Mouse (Mus musculus): ENCODE results near the gene Fam129c.

Fam129c gene

DNA sequence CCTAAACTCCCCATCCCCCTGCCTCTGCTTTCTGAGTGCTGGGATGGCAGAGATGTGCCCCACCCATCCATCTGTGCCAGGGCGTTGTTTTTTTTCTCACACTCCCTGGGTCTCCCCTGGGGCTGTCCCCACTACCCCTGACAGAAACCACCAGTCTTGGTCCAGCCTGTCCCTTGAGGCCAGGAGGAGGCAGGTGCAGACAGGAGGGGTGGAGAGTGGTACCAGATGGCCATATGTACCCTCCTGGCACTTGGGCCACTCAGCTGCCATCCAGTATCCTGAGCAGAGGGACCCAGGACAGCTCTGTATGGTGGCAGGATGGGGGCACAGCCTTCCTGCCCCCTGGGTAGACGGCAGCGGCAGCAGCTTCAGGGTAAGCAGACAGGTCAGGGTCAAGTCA is at the start of gene Fam129c:
Gene Fam129c, plus strand, starts transcription at position 198 of the 400 bp plus-strand sequence.
- DNase-seq (ENCODE audit: extremely low spot score, low spot score), result no peak

DNA sequence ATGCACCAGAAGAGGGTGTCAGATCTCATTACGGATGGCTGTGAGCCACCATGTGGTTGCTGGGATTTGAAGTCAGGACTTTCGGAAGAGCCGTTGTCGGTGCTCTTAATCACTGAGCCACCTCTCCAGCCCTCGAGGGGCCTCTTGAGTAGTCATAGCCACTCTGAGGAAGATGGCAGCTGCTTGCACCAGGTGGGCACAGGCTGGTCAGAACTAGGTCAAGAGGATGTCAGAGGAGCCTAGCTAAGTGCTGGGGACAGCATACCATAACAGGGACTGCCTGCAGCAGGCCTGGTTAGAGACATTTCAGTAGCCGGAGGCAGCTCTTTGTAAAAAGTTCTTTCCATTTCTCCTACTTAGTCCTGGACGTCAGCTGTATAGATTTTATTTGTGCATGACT is 46.7 kb upstream of the Fam129c start:
- no peak for DNase-seq (ENCODE audit: extremely low spot score, low spot score)

GRCm38 (mm10) chr8:71552770-71553169 is 44.7 kb upstream of the Fam129c start:
- no peak for DNase-seq (ENCODE audit: extremely low spot score, low spot score)

DNA sequence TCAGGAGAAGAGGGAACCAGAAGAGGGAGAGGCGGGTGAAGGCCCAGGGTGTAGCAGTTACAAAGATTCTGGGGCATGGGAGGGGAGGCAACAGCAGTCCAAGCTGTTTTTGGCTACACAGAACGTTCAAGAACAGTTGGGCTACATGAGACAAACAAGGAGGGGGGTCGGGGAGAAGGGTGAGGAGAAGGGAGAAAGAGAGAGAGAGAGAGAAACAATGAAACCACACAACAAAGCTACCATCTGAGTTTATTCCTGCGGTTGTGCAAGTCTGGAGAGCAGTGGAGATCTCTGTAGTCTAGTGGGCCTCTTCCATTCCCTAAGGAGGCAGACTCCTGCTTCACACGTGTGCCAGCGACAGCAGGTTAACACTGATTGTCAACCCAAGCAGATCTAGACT is 43.4 kb upstream of the Fam129c start:
- DNase-seq (ENCODE audit: extremely low spot score, low spot score), result no peak

DNA sequence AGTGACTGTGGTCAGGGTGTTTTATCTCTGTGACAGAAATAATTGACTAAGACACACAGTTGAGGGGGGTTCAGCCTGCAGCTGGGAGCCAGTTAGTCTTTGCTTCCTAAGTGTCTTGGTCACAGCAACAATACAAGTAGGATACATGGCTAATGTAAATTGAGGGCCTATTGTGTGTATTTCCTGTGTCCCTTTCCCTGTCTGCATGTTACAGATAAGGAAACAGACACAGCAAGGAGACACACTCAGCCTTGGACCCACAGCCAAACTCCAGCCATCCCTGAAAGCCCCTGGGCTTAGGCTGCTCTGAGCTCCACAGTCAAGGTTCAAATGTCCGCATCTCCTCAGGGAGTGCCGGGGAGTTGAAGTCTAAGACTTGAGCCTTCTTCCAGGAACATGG is 42.8 kb upstream of the Fam129c start:
- DNase-seq (ENCODE audit: extremely low spot score, low spot score), result no peak

DNA sequence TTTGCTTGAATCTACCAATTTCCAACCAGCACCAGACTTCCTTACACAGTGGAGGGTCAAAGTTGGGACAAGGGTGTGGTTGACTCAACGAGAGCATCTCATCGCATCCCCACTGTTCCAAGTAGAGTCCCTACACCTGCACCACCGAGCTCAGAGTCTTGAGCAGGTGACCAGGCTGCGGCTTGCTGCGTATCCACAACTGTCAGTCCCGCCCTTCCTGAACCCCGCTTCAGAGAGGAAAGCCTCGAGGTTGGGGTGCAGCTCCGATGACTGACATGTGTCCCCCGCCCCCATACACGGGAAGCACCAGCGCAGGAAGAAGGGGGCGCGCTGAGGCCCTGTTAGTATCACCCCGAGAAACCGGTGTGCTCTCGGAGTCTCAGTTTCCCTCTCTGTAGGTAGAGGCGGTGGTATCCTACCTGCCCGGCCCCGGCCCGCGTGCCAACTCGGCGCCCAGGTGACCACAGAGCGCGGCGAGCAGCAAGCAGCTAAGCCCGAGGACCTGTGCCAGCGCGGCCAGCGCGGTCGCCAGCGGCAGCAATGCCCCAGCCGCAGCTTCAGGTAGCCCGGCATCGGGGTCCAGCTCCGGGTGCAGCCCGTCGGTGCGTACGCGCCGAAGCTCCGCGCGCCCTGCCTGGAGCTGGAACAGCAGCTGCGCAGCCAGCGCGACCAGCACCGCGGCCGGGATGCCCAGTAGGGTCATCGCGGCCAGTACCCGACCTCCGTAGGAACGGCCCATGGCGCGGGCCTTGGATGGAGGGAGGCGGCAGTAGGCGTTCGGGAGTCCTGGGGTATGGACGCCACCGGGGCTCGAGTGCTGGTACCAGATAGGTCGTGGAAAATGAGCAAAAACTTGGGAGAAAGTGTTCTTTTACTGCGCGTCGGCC is 39.1 kb upstream of the Fam129c start, which contains the start of gene Tmem221:
Gene Tmem221, minus strand, starts transcription at position 801 of the 887 bp plus-strand sequence.
- no peak for DNase-seq (ENCODE audit: extremely low spot score, low spot score)

DNA sequence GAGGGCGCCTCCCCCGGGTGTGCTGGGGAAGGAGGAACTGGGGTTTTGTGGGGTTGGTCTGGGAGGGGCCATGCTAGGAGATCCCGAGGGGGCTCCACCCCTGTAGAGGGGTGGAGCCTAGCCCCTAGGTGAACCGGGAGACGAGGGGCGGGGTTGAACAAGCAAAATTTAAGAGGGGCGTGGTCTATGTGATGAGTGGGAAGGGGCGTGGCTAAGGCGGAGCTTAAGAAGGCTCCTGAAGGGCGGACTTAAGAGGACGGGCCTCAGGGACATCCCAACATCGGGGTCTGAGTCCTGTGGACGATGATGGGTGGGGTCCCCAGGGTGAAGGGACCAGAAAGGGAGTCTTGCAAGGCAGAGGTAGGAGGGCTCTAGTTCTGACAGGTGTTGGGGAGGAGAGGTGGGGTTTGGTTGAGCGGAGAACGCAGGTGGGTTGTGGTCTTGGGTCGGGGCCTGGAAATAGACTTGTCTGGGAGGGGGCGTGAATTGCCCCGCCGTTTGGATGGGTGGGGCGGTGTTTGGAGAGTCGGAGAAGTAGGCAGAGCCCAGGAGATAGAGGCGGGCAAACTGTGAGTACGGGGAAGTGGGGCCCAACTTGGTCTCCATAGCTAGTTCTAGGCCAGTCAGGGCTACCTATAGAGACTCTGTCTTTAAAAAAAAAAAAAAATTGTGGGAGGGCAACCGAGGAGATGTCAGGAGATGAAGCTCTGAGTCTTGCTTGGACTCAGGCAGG is 38.3 kb upstream of the Fam129c start:
- DNase-seq (ENCODE audit: extremely low spot score, low spot score), result peak; percentile 47

DNA sequence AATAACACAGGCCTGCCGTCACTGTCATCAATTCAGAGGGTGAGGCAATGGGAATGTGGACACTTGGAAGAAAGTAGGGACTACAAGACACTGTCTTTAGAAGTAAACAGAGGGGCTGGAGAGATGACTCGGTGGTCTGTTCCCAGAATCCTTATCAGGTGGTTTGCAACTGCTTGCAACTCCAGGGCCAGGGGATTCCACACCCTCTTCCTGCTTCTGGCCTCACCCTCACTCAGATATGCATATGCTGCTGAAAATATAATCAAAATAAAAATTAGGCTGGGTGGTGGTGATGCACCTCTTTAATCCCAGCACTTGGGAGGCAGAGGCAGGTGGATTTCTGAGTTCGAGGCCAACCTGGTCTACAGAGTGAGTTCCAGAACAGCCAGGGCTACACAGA is 37.4 kb upstream of the Fam129c start:
- DNase-seq (ENCODE audit: extremely low spot score, low spot score), result no peak

- DNase-seq (ENCODE audit: extremely low spot score, low spot score), result no peak
Observed at GRCm38 (mm10) chr8:71560765-71561164, 36.7 kb upstream of the Fam129c start.

GRCm38 (mm10) chr8:71561401-71561800 is 36.0 kb upstream of the Fam129c start:
- DNase-seq (ENCODE audit: extremely low spot score, low spot score), result peak; percentile 82

- DNase-seq (ENCODE audit: extremely low spot score, low spot score), result peak; percentile 68
Observed at GRCm38 (mm10) chr8:71562751-71563150, 34.7 kb upstream of the Fam129c start.

DNA sequence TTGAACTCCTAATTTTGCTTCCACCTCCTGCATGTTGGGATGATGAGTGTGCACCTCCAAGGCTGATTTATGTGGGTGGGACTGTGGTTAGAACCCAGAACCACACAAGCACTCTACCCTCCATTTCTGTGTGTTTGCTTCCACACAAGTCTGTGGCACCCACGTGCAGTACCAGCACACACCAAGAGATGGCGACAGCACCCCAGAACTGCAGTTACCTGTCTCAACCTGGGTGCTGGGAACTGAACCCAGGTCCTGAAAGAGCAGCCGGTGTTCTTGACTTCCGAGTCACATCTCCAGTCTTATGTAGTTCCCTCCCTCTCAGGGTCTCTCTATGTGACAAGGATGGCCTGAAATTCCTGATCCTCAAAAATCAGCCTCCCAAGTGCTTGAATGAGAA is 33.5 kb upstream of the Fam129c start:
- DNase-seq (ENCODE audit: extremely low spot score, low spot score), result no peak

GRCm38 (mm10) chr8:71566501-71566900 is 30.9 kb upstream of the Fam129c start, which contains the start of gene Nxnl1:
Nxnl1 (minus strand) TSS chr8:71566601.
- DNase-seq (ENCODE audit: extremely low spot score, low spot score), result no peak

GRCm38 (mm10) chr8:71567587-71567986 is 29.9 kb upstream of the Fam129c start:
- no peak for DNase-seq (ENCODE audit: extremely low spot score, low spot score)

DNA sequence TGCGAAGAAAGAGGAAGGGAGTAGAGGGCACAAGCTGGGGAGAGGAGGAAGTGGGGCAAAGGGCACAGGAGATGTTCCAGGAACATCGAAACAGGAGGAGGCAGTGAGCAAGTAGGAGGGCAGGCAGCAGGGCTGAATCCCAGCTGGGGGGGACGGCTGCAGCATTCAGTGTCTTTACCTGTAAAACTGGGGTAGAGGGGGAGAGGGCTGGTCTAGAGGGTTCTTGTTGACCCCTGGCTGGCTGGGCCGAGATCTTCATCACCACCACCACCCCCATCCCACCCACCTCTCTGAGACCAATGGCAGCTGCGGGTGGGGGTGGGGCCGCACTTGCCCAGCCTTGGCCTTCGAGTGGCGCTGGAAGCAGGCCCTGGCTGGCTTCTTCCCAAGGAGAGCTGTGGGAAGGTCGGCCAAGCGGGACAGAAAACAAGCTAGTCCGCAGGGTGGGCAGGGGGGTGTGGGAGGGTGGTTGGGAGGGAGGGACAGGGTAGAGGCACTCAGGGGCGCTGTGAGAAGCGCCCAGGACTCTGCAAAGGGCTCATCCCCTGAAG is 29.0 kb upstream of the Fam129c start, which contains the start of gene Slc27a1:
Gene Slc27a1, plus strand, starts transcription at position 496 of the 551 bp plus-strand sequence.
- no peak for DNase-seq (ENCODE audit: extremely low spot score, low spot score)

DNA sequence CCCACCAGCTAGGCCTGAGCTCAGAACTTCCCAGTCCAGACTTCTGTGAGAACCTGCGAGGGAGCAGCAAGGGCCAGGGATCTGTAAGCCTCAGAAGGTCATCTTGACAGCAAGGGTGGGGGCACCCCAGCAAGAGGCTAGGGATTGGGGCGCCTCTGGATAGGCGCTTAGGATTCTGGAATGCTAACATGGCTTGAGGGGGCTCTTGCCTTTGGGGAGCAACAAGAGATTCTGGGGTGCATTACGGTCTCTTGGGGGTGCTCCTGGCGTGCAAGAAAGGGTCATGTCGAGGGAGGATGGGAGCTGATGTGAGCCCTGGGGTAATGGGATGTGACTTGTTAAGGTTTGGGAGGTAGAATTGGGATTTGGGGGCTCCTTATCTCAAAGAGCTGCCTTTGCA is 28.5 kb upstream of the Fam129c start:
- DNase-seq (ENCODE audit: extremely low spot score, low spot score), result no peak

DNA sequence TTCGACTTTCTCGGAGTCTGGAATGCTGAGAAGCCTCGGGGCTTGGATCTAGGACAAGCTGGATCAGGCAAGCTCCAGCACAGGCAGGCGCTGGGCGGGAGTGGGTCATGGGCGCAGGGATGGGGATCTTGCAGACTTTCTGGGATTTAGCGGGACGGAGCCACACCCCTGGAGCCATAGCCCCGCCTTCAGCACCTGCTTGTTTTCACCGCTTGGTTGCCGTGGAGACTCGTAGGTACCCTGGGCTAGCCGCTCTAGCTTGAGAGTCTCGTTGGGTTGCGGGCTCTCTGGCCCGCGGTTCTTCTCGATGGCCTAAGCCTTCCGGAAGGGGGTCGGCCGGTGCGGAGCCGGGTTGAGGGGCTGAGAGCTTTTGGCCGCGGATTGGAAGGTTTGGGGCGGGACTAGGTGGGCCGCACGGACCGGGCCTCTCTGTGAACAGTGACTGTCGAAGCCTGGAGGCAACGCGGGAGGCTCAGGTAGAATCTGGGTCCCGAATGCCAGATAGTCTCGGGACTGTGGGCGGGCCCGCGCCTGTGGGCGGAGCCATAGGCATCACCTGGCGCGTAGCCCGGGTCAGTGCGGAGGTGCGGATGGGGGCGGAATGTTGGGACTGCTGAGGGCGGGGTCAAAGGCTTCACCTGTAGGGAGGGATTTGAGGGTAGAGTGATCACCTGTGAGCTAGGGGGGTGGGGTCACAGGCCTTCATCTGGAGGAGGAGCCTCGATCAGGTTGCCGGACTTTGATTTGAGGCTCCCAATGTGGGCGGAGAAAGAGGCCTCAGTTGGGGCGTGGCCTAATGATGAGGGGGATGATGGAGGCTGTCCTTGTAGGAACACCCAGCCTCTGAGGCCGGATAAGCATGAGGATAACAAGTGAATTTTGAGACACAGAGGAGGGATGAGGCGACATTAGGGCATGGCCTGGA is 27.8 kb upstream of the Fam129c start:
- peak; percentile 80 for DNase-seq (ENCODE audit: extremely low spot score, low spot score)

- peak; percentile 84 for DNase-seq (ENCODE audit: extremely low spot score, low spot score)
Observed at GRCm38 (mm10) chr8:71570291-71570954, 27.0 kb upstream of the Fam129c start.

DNA sequence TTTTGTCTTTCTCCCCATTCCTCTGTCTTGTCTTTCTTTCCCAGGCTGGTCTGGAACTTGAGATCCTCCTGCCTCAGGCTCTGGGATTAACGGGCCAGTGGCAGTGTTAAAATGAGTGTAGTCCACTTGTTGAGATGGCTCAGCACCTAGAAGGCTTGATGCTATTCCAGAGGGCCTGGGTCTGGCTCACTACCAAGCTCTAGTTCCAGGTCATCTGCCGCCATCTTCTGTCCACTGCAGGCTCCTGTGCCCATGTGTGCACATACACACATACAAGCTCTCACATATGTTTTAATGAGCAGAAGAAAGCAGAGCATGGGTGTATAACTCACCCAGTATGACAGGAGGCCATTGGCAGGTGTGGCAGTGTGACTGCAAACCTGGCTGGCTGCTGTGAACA is 25.4 kb upstream of the Fam129c start:
- DNase-seq (ENCODE audit: extremely low spot score, low spot score), result no peak
